Mouse (Mus musculus) hindbrain, embryonic 13.5 days (tissue): ENCODE data around the gene Tdp2. TPM values are rescaled to one million over a fixed set of nuclear protein-coding genes. Genes with fewer than 3 reads are reported as not detected.

ENCODE experiments used
- ATAC-seq: fragments of 200-750 bp; cut with Nextera tagmentation; 2 replicates; pipeline ENCODE4 v1.8.0; 2017; ENCODE audit warnings: moderate TSS enrichment; ENCODE audit not compliant: low FRiP score
- H3K27ac ChIP-seq: fragments of 300-500 bp; sonication (generic); 2 replicates; pipeline ENCODE4 v1.5.1; 2015; ENCODE audit warnings: inconsistent platforms, mild to moderate bottlenecking, moderate library complexity
- H3K27me3 ChIP-seq: fragments of 300-500 bp; sonication (generic); 2 replicates; pipeline ENCODE4 v1.6.1; 2015; ENCODE audit warnings: mild to moderate bottlenecking, inconsistent platforms
- H3K36me3 ChIP-seq: fragments of 300-500 bp; sonication (generic); 2 replicates; pipeline ENCODE4 v1.6.1; 2015; ENCODE audit warnings: mild to moderate bottlenecking, inconsistent platforms
- H3K4me1 ChIP-seq: fragments of 300-500 bp; sonication (generic); replicated peaks from 2 replicates; pipeline ENCODE4 v1.6.1; 2015; ENCODE audit warnings: inconsistent platforms
- H3K4me2 ChIP-seq: fragments of 300-500 bp; sonication (generic); 2 replicates; pipeline ENCODE4 v1.6.1; 2015; ENCODE audit warnings: inconsistent platforms, mild to moderate bottlenecking, moderate library complexity
- H3K4me3 ChIP-seq: fragments of 300-500 bp; sonication (generic); 2 replicates; pipeline ENCODE4 v1.5.1; 2015; ENCODE audit warnings: mild to moderate bottlenecking, inconsistent platforms
- H3K9ac ChIP-seq: fragments of 300-500 bp; sonication (generic); 2 replicates; pipeline ENCODE4 v1.6.1; 2015; ENCODE audit warnings: mild to moderate bottlenecking, inconsistent platforms
- H3K9me3 ChIP-seq: fragments of 300-500 bp; sonication (generic); 2 replicates; pipeline ENCODE4 v1.6.1; 2016; ENCODE audit warnings: inconsistent platforms
- WGBS: fragments of 180-500 bp; shearing (Covaris S2); methylation state at CpG from one replicate; pipeline ENCODE4 v1.1.7; 2015; 5-methylcytosine and 5-hydroxymethylcytosine counted together
- polyA plus RNA-seq: library from polyadenylated mRNA; unstranded; fragments of >200 nt; fragmentation: Nextera tagmentation; extraction: Ambion mirVana; gene quantifications from 2 replicates; pipeline ENCODE4 v1.2.1, GENCODE M21; 2015

Tdp2 gene
- polyA plus RNA-seq, 1 experiment from 2014 or later, result 41.2 TPM

DNA sequence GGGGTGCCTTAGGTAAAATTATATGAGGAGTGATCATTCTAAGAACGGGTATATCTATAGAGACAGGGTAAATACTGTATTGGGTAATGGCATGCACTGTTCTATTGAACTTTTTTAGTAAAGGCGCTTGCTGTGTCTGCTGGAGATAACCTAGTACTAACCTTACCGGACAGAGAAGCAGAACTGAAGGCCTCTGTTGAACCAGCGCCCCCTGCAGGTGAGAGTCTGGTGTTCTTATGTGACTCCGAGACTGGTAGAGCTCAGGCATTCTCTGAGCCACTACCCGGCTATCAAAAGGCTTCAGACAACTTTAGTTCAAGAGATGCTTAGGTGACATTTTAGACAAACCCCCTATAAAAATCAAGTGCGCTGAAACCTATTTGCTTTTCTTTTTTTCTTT is 31.0 kb downstream of the Tdp2 start:
- 62% methylated on average over 7 of the region's 7 CpGs for WGBS
- H3K27ac ChIP-seq, result no peak overlapping the region
- H3K4me3 ChIP-seq, result no peak overlapping the region
- H3K36me3 ChIP-seq, result no peaks in the 10 kb centered on the region
- H3K9me3 ChIP-seq, result no peaks in the 10 kb centered on the region
- no peak for ATAC-seq
- no peaks in the 10 kb centered on the region for H3K27me3 ChIP-seq
- H3K4me2 ChIP-seq, result no peak overlapping the region
- H3K9ac ChIP-seq, result no peak overlapping the region
- H3K4me1 ChIP-seq, result no peaks in the 10 kb centered on the region

DNA sequence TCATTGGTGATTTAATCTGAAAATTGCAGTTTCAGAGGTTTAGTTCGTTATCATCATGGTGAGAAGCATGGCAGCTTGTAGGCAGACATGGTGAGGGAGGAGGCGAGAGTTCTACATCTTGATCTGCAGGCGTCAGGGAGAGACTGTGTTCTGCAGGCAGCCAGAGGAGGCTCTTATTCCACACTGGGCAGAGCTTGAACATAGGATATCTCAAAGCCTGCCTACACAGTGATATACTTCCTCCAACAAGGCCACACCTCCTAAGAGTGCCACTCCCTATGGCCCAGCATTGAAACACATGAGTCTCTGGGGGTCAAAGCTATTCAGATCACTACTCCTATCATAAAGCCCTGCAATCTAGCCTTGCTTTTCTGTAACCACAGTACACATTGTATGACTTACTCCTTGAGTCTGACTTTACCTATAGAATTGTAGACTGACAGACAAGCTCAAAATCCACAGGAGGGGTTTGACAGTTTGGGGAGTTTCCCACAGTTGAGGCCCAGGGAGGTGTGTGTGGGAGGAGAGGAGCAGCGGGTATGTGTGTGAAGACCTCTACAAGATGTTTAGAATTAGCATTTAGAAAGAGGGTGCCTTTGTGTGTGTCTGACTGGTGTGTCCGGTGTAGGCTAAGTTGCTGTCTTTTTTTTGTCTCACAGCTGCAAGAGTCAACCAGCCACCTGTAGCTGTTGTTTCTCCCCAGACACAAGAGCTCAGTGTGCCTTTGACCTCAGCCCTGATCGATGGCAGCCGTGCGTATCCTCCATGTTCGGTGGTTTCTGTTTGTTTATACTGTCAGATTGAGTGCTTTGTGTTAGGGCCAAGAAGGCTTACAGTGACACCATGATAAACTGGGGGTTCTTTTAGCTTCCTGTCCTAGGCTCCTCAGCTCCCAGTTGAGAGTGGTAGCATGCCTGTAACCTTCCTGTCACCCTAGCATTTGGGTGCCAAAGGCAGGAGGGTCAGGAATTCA is 35.2 kb downstream of the Tdp2 start:
- no peaks in the 10 kb centered on the region; the same call in 1 of the 2 replicates for H3K36me3 ChIP-seq
- no peaks in the 10 kb centered on the region for H3K27me3 ChIP-seq
- ATAC-seq, result no peak
- no peak overlapping the region for H3K27ac ChIP-seq
- H3K9ac ChIP-seq, result no peak overlapping the region
- no peak overlapping the region for H3K4me2 ChIP-seq
- no peaks in the 10 kb centered on the region for H3K4me1 ChIP-seq
- no peak overlapping the region for H3K4me3 ChIP-seq
- 65% methylated on average over 9 of the region's 9 CpGs for WGBS
- no peaks in the 10 kb centered on the region for H3K9me3 ChIP-seq

GRCm38 (mm10) chr13:24867789-24868188 is 36.3 kb downstream of the Tdp2 start:
- H3K36me3 ChIP-seq, result peaks cover 3% of the 10 kb centered on the region; the same call in 1 of the 2 replicates
- no peaks in the 10 kb centered on the region for H3K27me3 ChIP-seq
- no peak overlapping the region for H3K27ac ChIP-seq
- H3K4me2 ChIP-seq, result no peak overlapping the region
- H3K9me3 ChIP-seq, result no peaks in the 10 kb centered on the region
- no peak for ATAC-seq
- no peak overlapping the region for H3K9ac ChIP-seq
- no peak overlapping the region for H3K4me3 ChIP-seq
- WGBS, result 95% methylated on average over 10 of the region's 10 CpGs
- no peaks in the 10 kb centered on the region for H3K4me1 ChIP-seq

GRCm38 (mm10) chr13:24868233-24868632 is 36.8 kb downstream of the Tdp2 start:
- ATAC-seq, result no peak

GRCm38 (mm10) chr13:24879359-24880040 is 48.0 kb downstream of the Tdp2 start:
- H3K9me3 ChIP-seq, result no peaks in the 10 kb centered on the region
- 86% methylated on average over 15 of the region's 15 CpGs for WGBS
- H3K36me3 ChIP-seq, result peaks cover 26% of the 10 kb centered on the region
- H3K27ac ChIP-seq, result no peak overlapping the region
- H3K4me1 ChIP-seq, result no peaks in the 10 kb centered on the region
- no peak overlapping the region for H3K4me2 ChIP-seq
- no peak overlapping the region for H3K9ac ChIP-seq
- ATAC-seq, result no peak
- no peak overlapping the region for H3K4me3 ChIP-seq
- H3K27me3 ChIP-seq, result no peaks in the 10 kb centered on the region

More at GRCm38 (mm10) chr13:24868233-24868632, 36.8 kb downstream of the Tdp2 start:
- peaks cover 3% of the 10 kb centered on the region; the same call in 1 of the 2 replicates for H3K36me3 ChIP-seq
- no peak overlapping the region for H3K27ac ChIP-seq
- no peak overlapping the region for H3K4me3 ChIP-seq
- H3K9me3 ChIP-seq, result no peaks in the 10 kb centered on the region
- no peak overlapping the region for H3K4me2 ChIP-seq
- H3K27me3 ChIP-seq, result no peaks in the 10 kb centered on the region
- H3K4me1 ChIP-seq, result no peaks in the 10 kb centered on the region
- H3K9ac ChIP-seq, result no peak overlapping the region
- 93% methylated on average over 7 of the region's 7 CpGs for WGBS

GRCm38 (mm10) chr13:24880208-24880607 is 48.7 kb downstream of the Tdp2 start:
- WGBS, result 80% methylated on average over 6 of the region's 6 CpGs

GRCm38 (mm10) chr13:24880704-24881103 is 49.2 kb downstream of the Tdp2 start:
- Histone ChIP-seq H3K9ac (no peak overlapping the region), H3K36me3 (peaks cover 28% of the 10 kb centered on the region)
- 98% methylated on average over 5 of the region's 5 CpGs for WGBS

More at GRCm38 (mm10) chr13:24880208-24880607, 48.7 kb downstream of the Tdp2 start:
- H3K27ac ChIP-seq, result no peak overlapping the region
- no peaks in the 10 kb centered on the region for H3K27me3 ChIP-seq
- no peaks in the 10 kb centered on the region for H3K4me1 ChIP-seq
- ATAC-seq, result no peak
- H3K9ac ChIP-seq, result no peak overlapping the region
- H3K9me3 ChIP-seq, result no peaks in the 10 kb centered on the region; the same call in 1 of the 2 replicates
- H3K36me3 ChIP-seq, result peaks cover 29% of the 10 kb centered on the region
- H3K4me3 ChIP-seq, result no peak overlapping the region
- no peak overlapping the region for H3K4me2 ChIP-seq

GRCm38 (mm10) chr13:24882411-24882810 is 50.9 kb downstream of the Tdp2 start:
- no peaks in the 10 kb centered on the region; the same call in 1 of the 2 replicates for H3K9me3 ChIP-seq
- no peak overlapping the region for H3K4me3 ChIP-seq
- H3K27ac ChIP-seq, result no peak overlapping the region
- H3K4me2 ChIP-seq, result no peak overlapping the region
- WGBS, result 96% methylated on average over 6 of the region's 6 CpGs
- H3K4me1 ChIP-seq, result no peaks in the 10 kb centered on the region
- ATAC-seq, result no peak
- H3K36me3 ChIP-seq, result peaks cover 29% of the 10 kb centered on the region
- no peaks in the 10 kb centered on the region for H3K27me3 ChIP-seq
- H3K9ac ChIP-seq, result no peak overlapping the region

More at GRCm38 (mm10) chr13:24880704-24881103, 49.2 kb downstream of the Tdp2 start:
- Histone ChIP-seq H3K9me3 (no peaks in the 10 kb centered on the region; the same call in 1 of the 2 replicates), H3K4me3 (no peak overlapping the region), H3K4me1 (no peaks in the 10 kb centered on the region), H3K27ac (no peak overlapping the region), H3K4me2 (no peak overlapping the region), H3K27me3 (no peaks in the 10 kb centered on the region)
- ATAC-seq, result no peak

GRCm38 (mm10) chr13:24889554-24889953 is 58.1 kb downstream of the Tdp2 start:
- no peak overlapping the region for H3K4me2 ChIP-seq
- H3K36me3 ChIP-seq, result peaks cover 16% of the 10 kb centered on the region
- no peak overlapping the region for H3K9ac ChIP-seq
- H3K4me3 ChIP-seq, result no peak overlapping the region
- no peaks in the 10 kb centered on the region for H3K27me3 ChIP-seq
- no peaks in the 10 kb centered on the region; the same call in 1 of the 2 replicates for H3K4me1 ChIP-seq
- H3K27ac ChIP-seq, result no peak overlapping the region
- WGBS, result 46% methylated on average over 1 of the region's 1 CpGs
- no peaks in the 10 kb centered on the region; the same call in 1 of the 2 replicates for H3K9me3 ChIP-seq
- no peak for ATAC-seq

Other genes with a start within 250 kb of the Tdp2 start
- 22.2 and 24.1 TPM in 2 replicates for gene Ripor2, start 249.5 kb upstream of the Tdp2 start, polyA plus RNA-seq
- not detected in 2 replicates for gene Armh2, start 90.4 kb upstream of the Tdp2 start, polyA plus RNA-seq
- gene Gmnn, start 69.8 kb upstream of the Tdp2 start, polyA plus RNA-seq, result 28.0 and 28.1 TPM in 2 replicates
- 22.6 and 23.4 TPM in 2 replicates for gene BC005537, start 30.0 kb upstream of the Tdp2 start, polyA plus RNA-seq
- gene Acot13, start 139 bp upstream of the Tdp2 start, polyA plus RNA-seq, result 47.1 and 48.5 TPM in 2 replicates
- gene D130043K22Rik, start 13.5 kb downstream of the Tdp2 start, polyA plus RNA-seq, result 2.9 and 4.0 TPM in 2 replicates
- gene Aldh5a1, start 106.0 kb downstream of the Tdp2 start, polyA plus RNA-seq, result 8.7 and 9.8 TPM in 2 replicates
- 1.3 and 1.4 TPM in 2 replicates for gene Gpld1, start 111.5 kb downstream of the Tdp2 start, polyA plus RNA-seq
- gene Mrs2, start 188.7 kb downstream of the Tdp2 start, polyA plus RNA-seq, result 18.1 and 19.8 TPM in 2 replicates
- 2.9 and 5.0 TPM in 2 replicates for gene Dcdc2a, start 224.3 kb downstream of the Tdp2 start, polyA plus RNA-seq